Mouse (Mus musculus): ENCODE data around the gene Blm. TPM values are rescaled to one million over a fixed set of nuclear protein-coding genes. Genes with fewer than 3 reads are reported as not detected.
"Not testable (repeated sequence)": the region's sequence is repeated elsewhere in the genome, so short reads cannot be mapped to it uniquely, and the experiment has no call there.

Gene Blm
- polyA plus RNA-seq, 1 experiment from 2014 or later = 3.2 TPM

DNA sequence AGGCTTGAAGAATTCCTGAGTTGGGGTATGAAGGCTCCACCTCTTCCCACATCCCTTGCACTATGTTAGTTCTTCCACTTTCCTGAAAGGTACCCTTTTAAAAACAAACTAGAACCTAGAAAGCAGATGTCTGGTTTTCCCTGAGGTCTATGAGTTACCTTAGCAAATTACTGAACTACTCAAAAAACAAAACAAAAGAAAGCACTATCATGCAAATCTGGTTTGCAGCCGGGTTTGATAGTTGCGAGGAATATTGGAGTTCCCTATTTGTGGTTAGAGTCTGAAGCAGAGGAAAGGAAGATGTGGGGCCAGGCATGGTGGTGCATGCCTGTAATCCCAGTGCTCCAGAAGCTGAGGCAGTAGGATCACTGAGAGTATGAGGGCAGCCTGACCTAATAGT is 4.3 kb downstream of the Blm start:
- 89% methylated on average over 2 of the region's 2 CpGs for WGBS
- TF ChIP-seq CTCF (IDR thresholded peaks at IDR 0.05; ENCODE audit: low read depth) = no peak
- TF ChIP-seq EP300 (optimal IDR thresholded peaks at IDR 0.05) = no peak
- Histone ChIP-seq H3K9ac (ENCODE audit: low read length) (no peak overlapping the region), H3K4me2 (replicated peaks; ENCODE audit: low read depth) (no peak overlapping the region), H3K4me3 (ENCODE audit: low read depth, low read length) (no peak overlapping the region), H3K9me3 (ENCODE audit: control insufficient read depth, low read length) (no peaks in the 10 kb centered on the region), H3K27me3 (ENCODE audit: control insufficient read depth, insufficient read depth, low read length) (no peaks in the 10 kb centered on the region), H3K36me3 (ENCODE audit: control insufficient read depth, insufficient read depth, low read length) (no peaks in the 10 kb centered on the region), H3K27ac (replicated peaks) (no peak overlapping the region), H3K4me1 (replicated peaks; ENCODE audit: control insufficient read depth, insufficient read depth) (0 out of 2 replicates have a peak, but pooled peaks cover 2% of the 10 kb centered on the region)
- DNase-seq (ENCODE audit: low spot score) = no peak
- no peak for ATAC-seq (ENCODE audit: low FRiP score, low TSS enrichment)

DNA sequence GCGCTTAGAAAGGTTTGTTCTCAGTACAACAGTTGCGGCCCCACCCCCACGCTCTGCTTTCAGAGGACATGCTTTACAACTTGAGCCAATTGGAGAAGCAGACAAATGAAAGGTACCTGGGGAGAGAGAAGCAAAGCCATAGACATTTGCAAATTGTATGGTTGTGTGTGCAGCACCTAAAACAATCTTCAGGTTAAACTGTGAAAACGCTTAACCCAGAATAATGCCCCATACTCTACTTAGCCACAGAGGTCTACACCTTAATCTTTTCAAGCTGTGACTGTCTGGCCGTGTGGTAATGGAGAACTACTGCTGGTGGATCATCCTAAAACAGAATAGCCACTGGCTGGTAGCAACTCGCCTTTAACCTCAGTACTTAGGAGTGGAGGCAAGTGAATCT is 8.2 kb downstream of the Blm start:
- Histone ChIP-seq H3K27me3 (ENCODE audit: control insufficient read depth, insufficient read depth, low read length) (no peaks in the 10 kb centered on the region), H3K27ac (replicated peaks) (no peak overlapping the region), H3K9ac (ENCODE audit: low read length) (no peak overlapping the region), H3K4me2 (replicated peaks; ENCODE audit: low read depth) (no peak overlapping the region), H3K9me3 (ENCODE audit: control insufficient read depth, low read length) (no peaks in the 10 kb centered on the region), H3K36me3 (ENCODE audit: control insufficient read depth, insufficient read depth, low read length) (no peaks in the 10 kb centered on the region), H3K4me3 (ENCODE audit: low read depth, low read length) (no peak overlapping the region), H3K4me1 (replicated peaks; ENCODE audit: control insufficient read depth, insufficient read depth) (no peaks in the 10 kb centered on the region)
- no peak for TF ChIP-seq EP300 (optimal IDR thresholded peaks at IDR 0.05)
- TF ChIP-seq CTCF (IDR thresholded peaks at IDR 0.05; ENCODE audit: low read depth) = no peak
- 82% methylated on average over 6 of the region's 6 CpGs for WGBS
- ATAC-seq (ENCODE audit: low FRiP score, low TSS enrichment) = no peak
- no peak for DNase-seq (ENCODE audit: low spot score)

DNA sequence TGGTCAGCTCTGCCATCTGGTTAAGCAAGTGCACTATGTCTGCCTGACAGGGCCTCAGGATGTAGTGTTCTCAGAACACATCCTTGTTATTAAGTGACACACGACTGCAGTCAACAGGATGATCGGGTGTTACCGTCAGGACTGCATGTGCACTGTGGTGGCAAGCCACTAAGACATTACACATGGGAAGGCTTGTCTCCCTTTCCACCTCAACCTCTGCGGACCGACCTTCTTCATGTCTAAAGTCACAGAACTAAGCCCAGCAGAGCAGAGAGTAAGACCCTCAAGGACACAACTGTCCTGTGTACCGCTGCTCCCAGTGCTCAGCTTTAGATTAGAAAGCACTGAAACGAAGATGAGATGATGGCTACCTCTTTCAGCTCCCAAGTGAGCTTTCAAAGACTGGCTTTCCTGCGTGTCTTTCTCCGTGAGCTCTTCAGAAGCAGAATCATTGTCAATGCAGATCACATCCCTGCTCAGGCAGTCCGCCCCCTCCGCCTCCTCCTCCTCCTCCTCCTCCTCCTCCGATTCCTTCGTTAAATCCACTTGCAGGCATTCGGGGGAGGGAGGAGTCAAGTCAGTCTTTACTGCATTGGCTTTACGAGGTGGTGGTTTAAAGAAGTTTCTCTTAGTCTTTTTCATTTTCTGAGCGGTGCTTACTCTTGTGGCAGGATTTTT is 22.4 kb downstream of the Blm start:
- ATAC-seq (ENCODE audit: low FRiP score, low TSS enrichment) = no peak
- Histone ChIP-seq H3K27me3 (ENCODE audit: control insufficient read depth, insufficient read depth, low read length) (no peaks in the 10 kb centered on the region), H3K4me2 (replicated peaks; ENCODE audit: low read depth) (no peak overlapping the region), H3K9ac (ENCODE audit: low read length) (no peak overlapping the region), H3K4me3 (ENCODE audit: low read depth, low read length) (no peak overlapping the region), H3K27ac (replicated peaks) (no peak overlapping the region), H3K4me1 (replicated peaks; ENCODE audit: control insufficient read depth, insufficient read depth) (no peaks in the 10 kb centered on the region), H3K9me3 (ENCODE audit: control insufficient read depth, low read length) (no peaks in the 10 kb centered on the region), H3K36me3 (ENCODE audit: control insufficient read depth, insufficient read depth, low read length) (peaks cover 6% of the 10 kb centered on the region; the same call in 1 of the 2 replicates)
- no peak for DNase-seq (ENCODE audit: low spot score)
- WGBS = 91% methylated on average over 16 of the region's 16 CpGs
- TF ChIP-seq EP300 (optimal IDR thresholded peaks at IDR 0.05) (no peak), CTCF (IDR thresholded peaks at IDR 0.05; ENCODE audit: low read depth) (no peak)

DNA sequence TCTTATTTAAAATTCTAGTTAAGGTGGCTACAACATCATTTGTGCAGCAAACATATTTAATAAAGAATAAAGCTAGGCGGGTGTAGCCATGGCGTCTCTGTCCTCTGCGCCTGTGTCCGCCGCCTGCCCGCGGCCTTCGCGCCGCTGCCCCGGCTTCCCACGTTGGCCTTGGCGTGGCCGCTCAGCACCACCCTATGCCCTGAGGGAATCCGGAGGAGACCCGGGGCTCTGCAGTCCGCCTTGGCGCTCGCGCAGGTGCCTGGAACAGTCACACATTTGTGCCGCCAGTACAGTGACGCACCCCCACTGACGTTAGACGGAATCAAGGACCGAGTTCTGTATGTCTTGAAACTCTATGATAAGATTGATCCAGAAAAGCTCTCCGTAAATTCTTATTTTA is 27.2 kb downstream of the Blm start:
- not testable (repeated sequence) for DNase-seq (ENCODE audit: low spot score); H3K9me3 ChIP-seq (ENCODE audit: control insufficient read depth, low read length); ATAC-seq (ENCODE audit: low FRiP score, low TSS enrichment); H3K27ac ChIP-seq (replicated peaks); H3K9ac ChIP-seq (ENCODE audit: low read length); H3K36me3 ChIP-seq (ENCODE audit: control insufficient read depth, insufficient read depth, low read length); H3K4me3 ChIP-seq (ENCODE audit: low read depth, low read length); H3K27me3 ChIP-seq (ENCODE audit: control insufficient read depth, insufficient read depth, low read length); H3K4me2 ChIP-seq (replicated peaks; ENCODE audit: low read depth); H3K4me1 ChIP-seq (replicated peaks; ENCODE audit: control insufficient read depth, insufficient read depth)
- 98% methylated on average over 22 of the region's 26 CpGs for WGBS

DNA sequence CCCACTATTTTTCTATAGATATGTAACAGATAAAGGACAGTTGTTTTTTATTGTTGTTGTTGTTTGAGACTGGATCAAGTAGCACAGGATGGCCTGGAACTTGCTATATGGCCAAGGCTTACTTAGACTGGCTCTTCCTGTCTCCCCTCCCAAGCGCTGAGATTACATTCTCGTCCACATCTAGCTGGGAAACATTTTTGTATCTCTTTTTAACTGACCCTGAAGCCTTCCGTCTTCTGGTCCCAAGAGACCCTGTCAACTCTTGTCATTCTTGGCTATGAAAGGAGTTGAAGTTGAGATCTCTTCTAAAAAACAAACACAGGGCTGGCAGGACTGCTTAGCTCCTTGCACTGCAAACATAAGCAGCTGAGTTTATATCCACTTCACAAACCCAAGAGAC is 28.9 kb downstream of the Blm start:
- Histone ChIP-seq H3K9ac (ENCODE audit: low read length) (no peak overlapping the region), H3K4me2 (replicated peaks; ENCODE audit: low read depth) (no peak overlapping the region), H3K27me3 (ENCODE audit: control insufficient read depth, insufficient read depth, low read length) (no peaks in the 10 kb centered on the region), H3K9me3 (ENCODE audit: control insufficient read depth, low read length) (no peaks in the 10 kb centered on the region), H3K36me3 (ENCODE audit: control insufficient read depth, insufficient read depth, low read length) (no peaks in the 10 kb centered on the region), H3K27ac (replicated peaks) (no peak overlapping the region), H3K4me3 (ENCODE audit: low read depth, low read length) (no peak overlapping the region), H3K4me1 (replicated peaks; ENCODE audit: control insufficient read depth, insufficient read depth) (no peaks in the 10 kb centered on the region)
- TF ChIP-seq EP300 (optimal IDR thresholded peaks at IDR 0.05) (no peak), CTCF (IDR thresholded peaks at IDR 0.05; ENCODE audit: low read depth) (no peak)
- DNase-seq (ENCODE audit: low spot score) (no peak), ATAC-seq (ENCODE audit: low FRiP score, low TSS enrichment) (no peak)
- 77% methylated on average over 3 of the region's 3 CpGs for WGBS

DNA sequence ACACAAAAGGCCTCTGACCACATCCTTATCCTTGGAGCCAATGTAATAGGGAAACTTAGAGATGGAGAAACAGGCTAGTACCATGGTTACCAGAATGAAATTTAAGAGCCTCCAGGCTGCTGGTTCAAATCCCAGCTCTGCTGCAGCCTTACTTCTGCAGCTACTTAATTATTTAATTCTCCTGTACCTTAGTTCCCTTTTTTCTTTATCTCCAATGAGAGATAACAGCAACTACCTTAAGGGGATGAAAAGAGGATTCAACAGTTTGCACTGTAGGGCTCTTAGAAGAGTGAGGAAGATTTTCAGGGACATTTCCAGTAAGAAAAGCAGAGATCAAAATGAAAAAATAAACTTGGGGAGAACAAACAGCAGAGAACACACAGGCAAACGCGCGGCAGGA is 30.0 kb downstream of the Blm start:
- no peaks in the 10 kb centered on the region for H3K9me3 ChIP-seq (ENCODE audit: control insufficient read depth, low read length)
- H3K4me3 ChIP-seq (ENCODE audit: low read depth, low read length) = no peak overlapping the region
- H3K36me3 ChIP-seq (ENCODE audit: control insufficient read depth, insufficient read depth, low read length) = no peaks in the 10 kb centered on the region
- no peak overlapping the region for H3K27ac ChIP-seq (replicated peaks)
- H3K27me3 ChIP-seq (ENCODE audit: control insufficient read depth, insufficient read depth, low read length) = no peaks in the 10 kb centered on the region
- no peak overlapping the region for H3K9ac ChIP-seq (ENCODE audit: low read length)
- DNase-seq (ENCODE audit: low spot score) (no peak), ATAC-seq (ENCODE audit: low FRiP score, low TSS enrichment) (no peak)
- TF ChIP-seq EP300 (optimal IDR thresholded peaks at IDR 0.05) (no peak), CTCF (IDR thresholded peaks at IDR 0.05; ENCODE audit: low read depth) (no peak)
- WGBS = 86% methylated on average over 3 of the region's 3 CpGs
- H3K4me2 ChIP-seq (replicated peaks; ENCODE audit: low read depth) = no peak overlapping the region
- no peaks in the 10 kb centered on the region for H3K4me1 ChIP-seq (replicated peaks; ENCODE audit: control insufficient read depth, insufficient read depth)

Data from stomach, postnatal 0 days (tissue).